Mouse (Mus musculus) ovary, adult 18-20 months (tissue): Measurements from ENCODE around the gene Banp.

ENCODE experiments used
- DNase-seq: peaks from one replicate; pipeline ENCODE4 v3.0.0; 2022; ENCODE audit warnings: low spot score, mixed read lengths

The Banp gene

GRCm38 (mm10) chr8:121980792-121981519 is 31.4 kb downstream of the Banp start:
- DNase-seq: no peak

DNA sequence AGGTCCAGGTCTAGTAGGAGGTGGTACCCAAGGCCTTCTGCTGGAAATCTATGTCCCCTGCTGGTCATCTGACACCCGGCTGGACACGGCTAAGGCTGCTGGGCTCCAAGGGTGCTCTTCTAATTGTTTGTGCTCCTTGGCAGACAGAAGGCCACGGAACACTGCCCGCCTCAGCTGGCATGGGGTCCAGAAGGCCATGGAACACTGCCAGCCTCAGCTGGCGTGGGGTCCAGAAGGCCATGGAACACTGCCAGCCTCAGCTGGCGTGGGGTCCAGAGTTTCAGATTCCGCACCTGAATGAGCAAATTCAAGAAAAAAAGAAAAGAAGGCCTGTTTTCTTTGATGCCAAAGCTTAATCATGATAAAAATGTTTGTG is 32.0 kb downstream of the Banp start:
- DNase-seq: peak; percentile 61

- DNase-seq: no peak
These were observed 36.1 kb downstream of the Banp start for GRCm38 (mm10) chr8:121985673-121986072.

GRCm38 (mm10) chr8:121987892-121988291 is 38.3 kb downstream of the Banp start:
- DNase-seq: no peak

- no peak for DNase-seq
These were observed 41.1 kb downstream of the Banp start for GRCm38 (mm10) chr8:121990506-121991255.

DNA sequence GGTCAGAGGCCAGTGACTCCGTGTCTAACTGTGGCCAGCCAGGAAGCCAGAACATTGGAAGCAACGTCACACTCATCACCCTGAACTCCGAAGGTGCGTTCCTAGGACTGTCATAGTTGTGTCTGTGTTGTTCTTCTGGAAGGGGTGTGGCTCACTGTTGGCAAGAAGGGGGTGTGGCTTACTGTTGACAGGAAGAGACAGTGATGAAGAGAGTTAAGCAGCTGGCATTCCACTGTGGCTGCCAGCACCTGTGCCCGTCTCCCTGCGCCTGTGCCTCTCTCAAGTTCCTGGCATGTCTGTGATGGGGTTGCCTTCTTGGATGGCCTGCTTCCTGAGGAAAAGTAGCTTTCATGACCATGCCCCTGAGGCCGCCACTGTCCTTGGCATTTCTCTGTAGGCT is 42.1 kb downstream of the Banp start:
- DNase-seq: no peak

DNA sequence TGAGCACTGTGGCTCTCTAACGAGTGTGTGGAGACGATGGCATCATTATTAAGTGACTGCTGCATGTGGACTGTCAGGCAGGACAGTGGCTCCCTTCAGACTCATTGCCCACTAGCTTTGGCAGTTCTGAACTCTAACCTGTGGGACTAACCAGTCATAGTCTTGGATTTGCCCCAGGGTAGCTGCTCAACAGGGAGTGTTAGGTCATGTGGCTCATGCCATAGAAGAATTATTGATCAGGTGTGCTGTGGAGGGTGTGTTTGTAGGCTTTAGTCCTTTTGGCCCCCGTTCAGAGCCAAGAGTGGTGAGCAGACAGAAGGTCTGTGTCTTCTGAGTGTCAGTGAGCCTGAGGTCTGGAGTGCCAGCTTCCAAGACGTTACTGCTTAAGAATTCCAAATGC is 43.4 kb downstream of the Banp start:
- DNase-seq: no peak

GRCm38 (mm10) chr8:121995112-121995511 is 45.6 kb downstream of the Banp start:
- no peak for DNase-seq

- no peak for DNase-seq
These were observed 46.3 kb downstream of the Banp start for GRCm38 (mm10) chr8:121995895-121996294.

GRCm38 (mm10) chr8:121998631-121999030 is 49.1 kb downstream of the Banp start:
- no peak for DNase-seq

DNA sequence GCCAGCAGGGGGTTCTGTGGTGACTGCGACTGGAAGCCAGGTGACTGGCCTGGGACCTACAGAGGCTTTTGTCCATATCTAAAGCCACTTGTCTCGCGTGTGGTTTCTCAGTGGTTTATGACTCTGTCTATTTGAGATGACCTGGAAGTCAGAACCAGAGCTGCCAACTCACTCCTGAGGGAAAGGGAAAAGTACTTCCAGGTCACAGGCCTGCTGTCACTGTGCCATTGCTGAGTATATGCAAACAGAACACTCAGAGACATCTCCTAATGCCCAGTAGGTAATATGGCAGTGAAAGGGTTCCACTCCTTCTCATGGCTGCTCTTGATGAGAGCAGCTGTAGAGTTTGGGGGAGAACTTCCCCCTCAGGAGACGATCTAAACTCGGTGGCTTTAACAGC is 49.7 kb downstream of the Banp start:
- DNase-seq: no peak

DNA sequence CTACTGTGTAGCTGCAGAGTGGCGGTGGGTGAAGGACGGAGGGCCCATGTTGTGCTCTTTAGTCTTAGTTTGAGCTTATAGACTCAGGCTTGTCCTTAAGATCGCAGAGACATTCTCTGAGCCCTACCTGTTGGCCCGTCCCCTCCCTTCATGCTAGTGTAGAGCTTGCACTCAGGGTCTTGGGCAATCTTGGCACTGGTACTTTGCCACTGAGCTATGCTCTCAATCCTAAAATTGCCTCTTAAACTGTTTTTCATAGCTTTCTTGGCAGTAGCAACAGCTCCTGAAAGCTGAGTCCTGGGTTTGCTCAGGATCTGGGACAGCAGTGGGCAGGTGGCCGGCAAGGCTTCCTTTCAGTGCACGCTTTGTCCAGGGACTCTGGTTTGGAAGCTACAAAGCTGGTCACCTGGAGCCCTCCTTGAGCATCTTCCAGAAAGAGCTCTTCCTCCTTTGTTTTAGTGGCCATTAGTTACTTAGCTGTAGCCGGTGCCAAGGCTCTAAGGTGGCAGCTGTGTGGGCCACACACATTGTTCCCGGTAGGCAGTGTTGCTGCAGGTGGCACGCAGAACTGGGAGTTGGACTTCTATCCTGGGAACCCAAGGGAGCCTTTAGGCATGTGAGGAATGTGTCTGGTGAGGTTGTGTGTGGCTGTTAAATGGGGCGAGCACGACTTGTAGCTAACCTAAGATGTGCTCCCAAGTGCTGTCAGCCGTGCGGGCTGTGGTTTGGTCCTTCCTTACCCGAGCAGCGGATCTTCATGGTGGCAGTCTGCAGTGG is 52.0 kb downstream of the Banp start:
- no peak for DNase-seq

DNA sequence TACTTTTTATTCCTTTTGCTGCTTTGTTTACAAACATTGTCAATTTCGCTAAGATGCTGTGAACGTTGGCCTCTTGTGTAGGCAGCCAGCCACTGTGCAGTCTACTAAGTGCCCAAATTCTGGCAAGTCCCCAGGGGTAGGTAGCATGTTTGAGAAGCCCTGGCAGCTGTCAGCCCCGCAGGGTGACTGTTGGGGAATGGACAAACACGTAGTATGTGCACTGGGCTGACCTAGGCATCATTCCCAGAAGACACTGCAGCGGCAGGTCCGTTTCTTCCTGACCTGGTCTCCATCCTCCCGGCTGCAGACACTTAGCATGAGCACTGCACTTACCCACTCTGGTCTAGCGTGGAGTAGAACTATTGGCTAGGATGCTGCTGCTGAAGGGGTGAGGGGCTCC is 54.1 kb downstream of the Banp start:
- no peak for DNase-seq

- no peak for DNase-seq
These were observed 54.6 kb downstream of the Banp start for GRCm38 (mm10) chr8:122004131-122004530.

- no peak for DNase-seq
These were observed 56.1 kb downstream of the Banp start for GRCm38 (mm10) chr8:122005422-122006204.

DNA sequence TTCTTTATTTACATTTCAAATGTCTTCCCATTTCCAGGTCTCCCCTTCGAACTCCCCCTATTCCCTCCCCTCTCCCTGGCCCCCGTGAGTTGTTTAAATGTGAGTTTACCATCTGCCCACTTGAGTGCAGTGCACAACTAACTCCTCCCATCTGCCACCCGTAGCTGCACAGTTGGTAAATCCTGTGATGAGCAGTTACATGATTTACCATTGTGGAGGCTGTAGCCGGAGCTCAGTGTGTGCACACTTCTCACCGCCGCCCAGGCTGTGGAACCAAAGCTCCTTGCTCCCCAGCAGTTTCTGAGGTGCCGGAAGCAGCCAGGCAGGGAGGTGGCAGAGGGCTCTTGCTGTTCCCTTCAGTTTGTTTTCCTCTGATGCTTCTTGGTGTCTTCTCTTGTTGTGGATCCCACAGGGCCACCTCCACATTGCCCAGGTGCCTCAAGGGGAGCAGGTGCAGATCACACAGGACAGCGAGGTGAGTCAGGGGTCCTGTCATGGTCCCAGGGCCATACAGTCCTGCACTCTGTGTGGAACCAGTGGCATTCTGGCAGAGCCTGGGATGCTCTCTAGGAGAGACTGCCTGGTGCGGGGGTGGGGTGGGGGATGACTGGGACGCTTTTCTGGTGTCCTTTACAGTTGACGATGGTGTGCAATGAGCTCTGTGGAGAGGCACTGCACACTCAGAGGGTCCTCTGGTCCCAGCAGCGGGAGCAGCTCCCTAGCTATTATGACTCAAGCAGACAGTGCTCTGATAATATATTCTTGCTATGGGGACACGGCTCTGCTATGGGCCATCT is 57.3 kb downstream of the Banp start:
- no peak for DNase-seq

DNA sequence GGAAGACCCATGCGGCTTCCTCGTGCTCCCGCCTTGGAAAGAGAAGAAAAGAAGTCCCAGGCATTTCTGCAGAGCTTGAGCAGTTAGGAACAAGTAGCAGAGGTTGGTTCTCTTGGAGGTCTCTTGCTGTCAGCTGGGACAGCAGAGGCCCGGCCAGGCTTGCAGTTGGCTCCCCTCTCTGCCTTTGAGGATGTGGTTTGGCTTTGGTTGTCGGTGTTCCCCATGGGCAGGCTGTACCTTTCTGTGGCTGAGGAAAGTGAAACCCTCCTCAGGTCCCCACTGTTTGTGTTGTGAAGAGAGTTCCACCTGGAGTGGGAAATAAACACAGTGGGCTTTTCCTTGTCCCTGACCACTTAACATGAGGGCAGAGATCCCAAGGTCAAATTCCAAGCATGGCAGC is 58.8 kb downstream of the Banp start:
- no peak for DNase-seq

GRCm38 (mm10) chr8:122010638-122011037 is 61.1 kb downstream of the Banp start:
- peak; percentile 45 for DNase-seq

DNA sequence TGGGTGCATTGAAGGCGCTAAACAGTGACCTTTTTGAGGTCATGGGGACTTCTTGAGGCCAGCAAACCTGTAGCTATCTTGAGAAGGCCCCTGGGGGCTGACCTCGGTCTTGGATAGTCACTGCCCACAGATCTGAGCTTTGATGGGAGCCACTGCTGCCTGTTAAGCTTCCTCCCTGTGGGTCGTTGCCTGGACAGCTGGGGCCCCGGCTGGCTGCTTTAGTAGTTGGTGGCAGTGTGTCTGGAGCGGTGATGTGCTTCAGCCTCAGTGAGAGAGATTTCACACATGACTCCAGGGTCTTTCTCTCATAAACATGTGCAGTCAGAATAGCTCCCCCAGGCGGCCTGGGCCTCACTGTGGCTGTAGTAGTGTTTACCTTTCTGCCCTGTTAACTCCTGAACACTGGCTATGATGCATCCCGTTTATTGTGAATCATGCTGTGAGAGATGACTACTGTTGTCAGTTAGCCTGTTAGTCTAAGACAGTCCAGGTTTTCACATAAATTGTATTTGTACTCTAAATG is 61.6 kb downstream of the Banp start:
- DNase-seq: no peak

DNA sequence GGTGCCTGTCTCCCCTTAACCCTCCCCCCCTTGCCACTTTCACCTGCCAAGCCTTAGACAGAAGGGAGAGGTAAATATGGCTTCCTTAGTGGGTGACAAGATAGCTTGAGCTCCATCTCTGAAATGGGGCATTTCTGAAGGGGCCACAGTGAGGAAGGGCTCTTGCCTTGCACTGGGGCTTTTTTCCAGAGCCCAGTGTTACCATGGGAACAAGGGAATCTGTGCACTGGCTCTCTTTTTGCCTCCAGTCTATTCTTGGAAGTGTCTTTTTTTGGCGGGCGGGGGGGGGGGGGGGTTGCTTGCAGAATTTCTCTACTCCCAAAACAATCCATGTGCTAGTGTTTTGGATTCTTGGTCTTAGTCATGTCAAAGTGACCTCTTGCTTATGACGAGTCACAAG is 65.1 kb downstream of the Banp start:
- no peak for DNase-seq
